Mouse (Mus musculus): Measurements from ENCODE around the gene Bfsp2.

The Bfsp2 gene

DNA sequence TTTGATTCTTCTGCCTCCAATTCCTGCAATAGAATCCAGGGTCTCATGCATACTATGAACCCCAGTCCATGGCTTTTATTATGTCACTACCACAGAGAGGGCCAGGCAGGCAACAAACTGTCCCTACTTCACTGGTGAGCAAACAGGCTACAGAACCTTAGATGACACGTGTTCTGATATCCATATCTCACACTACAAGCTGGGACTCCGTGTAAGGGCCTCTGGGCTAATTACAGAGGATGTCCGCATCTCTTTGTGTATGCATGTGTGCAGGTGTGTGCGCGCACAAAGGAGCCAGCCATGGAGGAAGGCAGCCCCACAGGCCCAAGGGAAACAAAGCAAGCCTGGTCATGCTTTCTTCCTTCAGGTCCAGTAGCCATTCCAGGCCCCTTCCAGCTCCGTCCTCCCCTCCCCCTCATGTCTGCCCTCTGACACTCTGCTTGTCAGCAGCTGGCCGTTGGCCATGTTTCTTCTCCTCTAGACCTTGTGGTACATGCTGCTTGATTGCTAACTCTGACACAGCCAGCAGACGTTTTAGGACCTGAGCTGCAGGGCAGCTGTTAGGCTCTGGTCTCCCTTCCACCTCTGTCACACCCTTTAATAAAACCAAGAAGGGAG, 492 bp upstream of the Bfsp2 start:
- peak; percentile 86 for DNase-seq

- DNase-seq = peak; percentile 55
These were observed 4.8 kb downstream of the Bfsp2 start for GRCm38 (mm10) chr9:103475414-103475813.

DNA sequence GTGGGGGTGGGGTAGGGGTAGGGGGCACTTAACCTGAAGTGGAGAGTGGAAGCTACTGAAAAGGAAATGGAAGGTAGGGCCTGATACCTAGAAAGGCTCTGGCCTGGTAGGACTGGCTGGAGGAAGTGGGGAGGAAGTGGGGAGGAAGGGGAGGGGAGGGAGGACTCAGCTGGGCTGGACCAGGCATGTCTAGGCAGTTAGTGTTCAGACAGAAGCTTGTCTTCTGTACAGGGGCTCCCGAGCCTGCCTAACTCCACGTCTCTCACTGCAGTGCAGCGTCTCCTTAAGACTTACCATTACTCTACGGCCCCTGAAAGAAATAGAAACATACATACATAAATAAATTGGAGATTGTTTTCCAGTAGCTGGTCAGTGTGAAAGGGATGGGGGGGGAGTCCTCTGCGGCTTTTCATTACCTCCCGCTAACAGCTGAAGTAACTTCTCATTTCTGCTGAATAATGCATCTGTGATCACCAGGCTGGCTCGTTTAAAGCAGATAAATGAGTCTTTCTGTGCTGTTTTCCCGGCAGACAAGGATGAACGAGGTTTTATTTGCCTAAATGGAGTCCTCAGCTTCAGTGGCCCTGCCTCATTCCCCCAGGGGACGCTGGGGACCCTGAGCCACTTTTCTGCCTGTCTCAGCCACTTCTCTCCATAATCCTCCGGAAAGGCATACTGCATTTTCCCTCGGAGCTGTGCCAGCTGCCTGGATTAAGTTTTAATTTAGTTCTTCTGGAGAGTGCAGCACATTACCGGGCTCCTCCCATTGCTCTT, 6.1 kb downstream of the Bfsp2 start:
- DNase-seq = peak; percentile 71

GRCm38 (mm10) chr9:103471784-103472183, 8.4 kb downstream of the Bfsp2 start:
- DNase-seq = no peak

DNA sequence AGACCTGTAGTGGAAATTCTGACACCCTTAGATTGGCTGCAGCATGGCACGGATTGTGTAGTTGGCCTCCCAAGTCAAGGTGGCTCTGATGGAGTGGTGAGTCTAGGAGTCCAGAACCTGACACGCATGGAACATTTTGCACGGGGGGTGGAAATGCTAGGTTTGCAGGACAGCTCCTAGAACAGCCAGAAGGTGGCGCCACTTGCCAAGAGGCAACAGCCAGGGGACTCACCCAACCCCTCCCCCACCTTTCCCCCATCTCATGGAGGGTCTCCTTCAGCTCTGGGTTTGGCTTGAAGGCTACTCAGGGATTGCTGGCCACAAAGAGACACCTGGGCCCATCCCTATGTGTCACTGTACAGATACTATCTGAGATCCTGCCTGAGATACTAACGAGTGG, 10.7 kb downstream of the Bfsp2 start:
- DNase-seq = no peak

DNA sequence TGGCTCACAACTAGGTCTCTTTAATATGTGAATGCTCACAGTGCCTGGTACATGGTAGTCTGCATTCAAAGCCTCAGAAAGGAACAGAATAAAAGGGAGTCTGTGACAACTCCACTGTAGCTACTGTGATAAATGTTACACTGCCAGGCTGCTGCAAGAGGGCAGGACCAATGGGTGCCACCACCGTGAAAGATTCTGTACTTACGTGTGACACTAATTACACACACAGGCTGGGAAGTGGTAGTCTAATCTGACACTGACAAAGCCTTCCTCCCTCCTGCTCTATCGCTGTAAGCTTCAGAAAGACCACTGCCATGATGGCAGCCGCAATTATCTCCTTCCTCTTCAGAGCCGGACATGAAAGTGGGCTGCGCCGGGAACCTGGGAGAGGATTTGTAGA, 11.3 kb downstream of the Bfsp2 start:
- DNase-seq = no peak

GRCm38 (mm10) chr9:103465711-103466220, 14.5 kb downstream of the Bfsp2 start:
- no peak for DNase-seq

- DNase-seq = no peak
These were observed 14.9 kb downstream of the Bfsp2 start for GRCm38 (mm10) chr9:103465293-103465692.

DNA sequence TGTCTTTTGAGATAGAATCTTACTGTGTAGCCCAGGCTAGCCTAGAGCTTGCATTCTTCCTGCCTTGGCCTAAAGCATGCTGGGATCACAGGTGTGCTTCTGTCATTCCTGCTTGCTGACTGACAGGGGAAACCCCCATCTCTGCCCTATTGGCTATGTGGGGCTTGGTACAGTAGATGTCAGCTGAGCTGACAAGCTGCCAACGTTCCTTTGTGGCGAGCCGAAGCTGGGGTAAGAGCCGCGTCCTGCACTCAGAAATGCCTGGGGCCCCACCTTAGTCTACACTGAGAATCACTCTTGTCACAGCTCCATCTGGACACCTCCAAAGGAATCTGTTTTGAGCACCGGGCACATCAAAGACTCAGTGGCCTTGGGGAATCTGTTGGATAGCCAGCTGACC, 16.4 kb downstream of the Bfsp2 start:
- no peak for DNase-seq

GRCm38 (mm10) chr9:103459839-103460238, 20.4 kb downstream of the Bfsp2 start:
- DNase-seq = no peak

GRCm38 (mm10) chr9:103459307-103459706, 20.9 kb downstream of the Bfsp2 start:
- DNase-seq = no peak

DNA sequence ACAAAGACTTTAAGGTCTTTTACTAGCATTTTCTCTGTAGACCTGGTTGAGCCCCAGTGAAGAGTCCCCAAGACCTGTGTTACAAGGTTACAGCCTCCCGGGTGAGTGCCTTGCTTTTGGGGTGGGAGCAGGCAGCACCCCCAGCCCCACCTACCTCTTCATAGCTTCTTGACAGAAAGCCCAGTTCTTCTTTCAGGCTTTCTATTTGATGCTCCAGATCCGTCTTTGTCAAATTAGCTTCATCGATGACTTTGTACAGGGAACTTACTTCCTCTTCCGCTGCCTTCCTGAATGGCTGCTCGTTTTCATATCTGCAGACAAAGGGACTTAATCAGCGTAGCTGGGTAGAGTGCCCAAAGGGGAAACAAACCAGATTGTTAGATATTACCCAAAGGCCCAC, 30.6 kb downstream of the Bfsp2 start:
- no peak for DNase-seq

- DNase-seq = peak; percentile 16
These were observed 31.1 kb downstream of the Bfsp2 start for GRCm38 (mm10) chr9:103449092-103449491.

DNA sequence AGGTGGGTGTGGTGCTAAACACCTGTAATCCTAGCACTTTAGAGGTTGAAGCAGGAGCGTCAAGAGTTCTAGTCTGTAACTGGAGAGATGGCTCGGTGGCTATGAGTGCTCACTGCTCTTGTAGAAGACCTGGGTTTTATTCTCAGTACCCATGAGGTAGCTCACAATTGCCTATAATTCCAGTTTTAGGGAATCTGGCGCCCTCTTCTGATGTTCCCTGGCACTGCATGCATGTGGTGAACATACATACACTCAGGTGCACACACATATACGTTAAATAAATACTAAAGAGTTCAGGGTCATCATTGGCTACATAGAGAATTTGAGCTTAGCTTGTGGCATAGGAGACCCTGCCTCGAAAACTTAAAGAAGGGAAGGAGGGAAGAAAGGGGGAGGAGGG, 35.6 kb downstream of the Bfsp2 start:
- no peak for DNase-seq

DNA sequence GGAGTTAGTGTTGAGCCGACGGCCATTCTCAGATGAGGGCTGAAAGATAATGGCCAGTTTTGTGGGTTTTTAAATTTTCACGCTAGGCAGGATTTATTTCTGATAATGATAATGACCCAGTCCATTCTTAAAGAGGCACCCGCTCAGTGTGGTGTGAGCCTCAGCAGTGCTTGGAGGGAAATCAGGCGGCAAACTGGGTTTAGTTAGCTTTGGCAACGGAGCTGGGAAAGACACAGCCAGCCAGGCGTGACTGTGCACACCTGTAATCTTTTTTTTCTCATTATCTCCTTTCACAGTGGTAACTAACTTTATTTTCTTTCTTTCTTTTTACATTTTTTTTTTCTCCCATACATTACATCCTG, 36.4 kb downstream of the Bfsp2 start:
- DNase-seq = no peak

DNA sequence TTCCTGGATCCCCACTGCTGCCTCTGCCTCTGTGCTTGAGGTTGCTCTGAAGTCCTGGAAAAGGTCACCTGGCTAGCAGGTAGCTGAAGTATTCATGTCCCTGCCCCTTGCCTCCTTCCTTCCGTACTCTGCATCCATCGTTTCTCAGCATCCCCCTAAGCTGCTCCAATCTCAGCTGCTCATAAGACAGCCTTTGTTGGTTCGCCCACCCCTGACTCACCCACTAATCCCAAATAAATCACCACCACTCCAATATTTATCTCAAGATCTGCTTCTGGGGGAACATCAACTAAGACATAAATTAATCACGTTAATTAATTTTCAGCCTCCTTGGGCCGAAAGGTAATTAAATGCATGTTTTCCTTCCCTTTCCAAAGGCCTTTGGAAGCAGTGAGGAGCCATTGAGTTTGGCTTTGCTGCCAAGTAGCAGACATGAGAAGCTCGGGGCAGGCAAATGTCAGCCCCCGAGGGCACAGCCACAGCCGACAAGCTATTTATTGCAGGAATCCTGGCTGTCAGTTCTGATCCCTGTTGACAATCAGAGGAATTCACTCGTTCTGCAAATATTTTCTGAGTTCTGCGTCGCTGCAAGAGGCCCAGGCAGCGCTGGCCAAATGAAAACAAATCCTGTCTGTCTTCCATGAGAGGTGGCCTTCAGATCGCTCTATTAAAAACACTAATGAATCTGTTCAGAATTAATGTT, 36.9 kb downstream of the Bfsp2 start:
- peak; percentile 39 for DNase-seq

DNA sequence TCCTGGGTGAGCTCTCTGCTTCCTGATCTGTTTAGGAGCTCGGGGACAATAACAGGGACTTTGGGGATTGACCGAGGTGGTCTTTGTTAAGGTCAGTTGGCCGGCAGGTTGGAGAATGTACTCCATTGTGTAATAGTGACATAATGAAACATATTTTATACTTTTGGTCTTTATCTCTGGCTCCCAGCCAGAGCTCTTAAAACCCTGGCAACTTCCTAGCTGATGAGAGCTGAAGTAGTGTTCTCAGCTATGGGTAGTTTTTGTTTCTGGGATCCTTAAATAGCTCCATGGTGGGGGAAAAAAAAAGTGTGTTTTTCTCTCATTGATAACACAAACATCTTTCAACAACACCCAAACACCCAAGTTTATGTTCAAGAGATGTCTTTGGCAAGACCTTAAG, 39.6 kb downstream of the Bfsp2 start:
- peak; percentile 27 for DNase-seq

GRCm38 (mm10) chr9:103437104-103437503, 43.1 kb downstream of the Bfsp2 start:
- peak; percentile 27 for DNase-seq

DNA sequence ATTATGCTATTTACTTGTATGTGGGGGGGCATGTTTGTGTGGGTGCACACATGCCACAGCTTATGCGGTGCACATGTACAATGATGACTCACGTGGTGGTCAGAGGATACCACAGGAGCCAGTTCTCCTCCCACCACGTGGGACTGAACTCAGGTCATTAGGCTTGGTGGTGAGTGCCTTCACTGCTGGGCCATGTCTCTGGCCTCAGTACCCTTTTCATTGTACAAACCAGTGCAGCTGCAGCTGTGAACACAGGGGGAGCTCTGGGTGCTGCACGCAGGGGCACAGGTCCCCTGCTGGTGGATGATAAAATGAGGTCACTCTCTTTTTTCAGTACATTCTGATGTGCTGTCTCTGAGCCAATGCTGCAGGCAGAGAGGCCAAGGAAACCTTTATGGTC, 46.1 kb downstream of the Bfsp2 start:
- no peak for DNase-seq

GRCm38 (mm10) chr9:103432122-103432778, 48.0 kb downstream of the Bfsp2 start:
- DNase-seq = peak; percentile 11

DNA sequence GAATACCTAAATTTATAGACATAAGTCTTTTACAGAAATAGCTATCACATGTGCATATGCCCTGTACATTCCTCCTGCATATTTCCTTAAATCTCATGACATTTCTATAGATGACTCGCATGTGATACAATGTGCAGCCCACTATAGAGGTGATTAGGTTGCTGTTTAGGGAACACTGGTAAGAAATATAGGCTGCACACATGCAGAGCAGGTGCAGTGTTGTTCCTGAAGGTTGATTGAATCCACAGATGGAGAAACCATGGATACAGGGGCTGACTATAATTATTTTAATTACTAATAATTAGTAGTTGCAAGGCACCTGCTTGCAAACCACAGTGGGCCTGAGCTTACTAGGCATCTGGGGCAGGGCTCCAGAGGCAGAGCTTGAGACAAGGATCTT, 48.5 kb downstream of the Bfsp2 start:
- no peak for DNase-seq

DNA sequence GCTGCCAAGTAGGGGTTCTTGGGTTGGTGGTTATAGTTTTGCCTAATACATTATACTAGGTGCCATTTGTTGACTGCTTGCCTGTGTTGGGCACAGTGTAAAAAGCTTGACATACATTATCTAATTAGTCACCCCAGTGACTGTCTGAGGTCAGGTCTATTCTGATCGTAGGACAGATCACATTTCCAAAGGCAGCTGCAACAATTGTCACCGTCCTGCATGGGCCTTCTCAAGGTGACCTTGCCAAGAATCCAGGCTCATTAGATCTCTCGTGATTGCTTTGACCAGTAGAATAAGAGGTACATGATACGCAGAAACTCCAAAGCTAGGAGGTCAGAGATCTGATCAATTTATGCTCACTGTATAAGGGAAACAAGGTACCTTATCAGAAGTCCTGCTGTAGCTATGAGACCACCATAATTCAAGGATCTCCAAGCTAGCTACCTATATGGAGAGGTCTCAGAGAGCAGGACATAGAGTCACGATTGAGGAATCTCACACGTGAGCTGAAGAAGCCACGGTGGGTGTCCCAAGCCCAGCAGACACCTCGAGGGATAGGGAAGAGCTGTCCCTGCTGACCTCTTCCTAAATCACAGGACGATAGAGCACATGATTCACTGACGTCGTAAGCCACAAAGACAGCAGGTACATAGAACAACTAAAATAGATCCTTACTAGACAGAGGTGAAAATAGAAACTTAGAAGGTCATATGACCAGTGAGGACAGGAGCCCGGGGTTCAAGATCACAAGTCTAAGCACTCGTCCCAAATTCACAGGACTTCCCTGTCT, 49.6 kb downstream of the Bfsp2 start:
- DNase-seq = no peak

GRCm38 (mm10) chr9:103426425-103426824, 53.8 kb downstream of the Bfsp2 start:
- no peak for DNase-seq
